Mouse (Mus musculus) stomach, embryonic 16.5 days (tissue): ENCODE data around the gene Ccr4. TPM values are rescaled to one million over a fixed set of nuclear protein-coding genes. Genes with fewer than 3 reads are reported as not detected.

ENCODE experiments used
- ATAC-seq: fragments of 200-750 bp; cut with Nextera tagmentation; 2 replicates; pipeline ENCODE4 v1.8.0; 2017; ENCODE audit warnings: moderate number of reproducible peaks, moderate TSS enrichment; ENCODE audit not compliant: insufficient read depth, low FRiP score
- H3K27ac ChIP-seq: fragments of 300-500 bp; sonication (generic); 2 replicates; pipeline ENCODE4 v1.5.1; 2014; ENCODE audit warnings: low read length
- H3K27me3 ChIP-seq: fragments of 300-500 bp; sonication (generic); 2 replicates; pipeline ENCODE4 v1.6.1; 2014; ENCODE audit warnings: low read length, control low read depth, mixed read lengths; ENCODE audit not compliant: control insufficient read depth, insufficient read depth
- H3K36me3 ChIP-seq: fragments of 300-500 bp; sonication (generic); 2 replicates; pipeline ENCODE4 v1.6.1; 2014; ENCODE audit warnings: low read length; ENCODE audit not compliant: control insufficient read depth, insufficient read depth
- H3K4me1 ChIP-seq: fragments of 300-500 bp; sonication (generic); 2 replicates; pipeline ENCODE4 v1.6.1; 2014; ENCODE audit warnings: low read length, control low read depth, mixed read lengths; ENCODE audit not compliant: control insufficient read depth, insufficient read depth
- H3K4me2 ChIP-seq: fragments of 300-500 bp; sonication (generic); 2 replicates; pipeline ENCODE4 v1.6.1; 2014; ENCODE audit warnings: low read depth, low read length, mixed read lengths
- H3K4me3 ChIP-seq: fragments of 300-500 bp; sonication (generic); replicated peaks from 2 replicates; pipeline ENCODE4 v1.5.1; 2014; ENCODE audit warnings: mild to moderate bottlenecking, low read length
- H3K9ac ChIP-seq: fragments of 300-500 bp; sonication (generic); 2 replicates; pipeline ENCODE4 v1.6.1; 2014; ENCODE audit warnings: low read length
- H3K9me3 ChIP-seq: fragments of 300-500 bp; sonication (generic); replicated peaks from 2 replicates; pipeline ENCODE4 v1.6.1; 2016; ENCODE audit warnings: low read length, control low read depth; ENCODE audit not compliant: control insufficient read depth
- WGBS: fragments of 180-500 bp; shearing (Covaris S2); extraction: QIAGEN DNeasy Blood & Tissue Kit; methylation state at CpG from one replicate; pipeline ENCODE4 v1.1.7; 2014; 5-methylcytosine and 5-hydroxymethylcytosine counted together
- polyA plus RNA-seq: library from polyadenylated mRNA; unstranded; fragments of >200 nt; fragmentation: Nextera tagmentation; extraction: Ambion mirVana; gene quantifications from 2 replicates; pipeline ENCODE4 v1.2.1, GENCODE M21; 2015

The Ccr4 gene
- polyA plus RNA-seq, 1 experiment from 2014 or later: 0.04 TPM

GRCm38 (mm10) chr9:114496469-114496868 is 8.2 kb downstream of the Ccr4 start:
- WGBS: 71% methylated on average over 7 of the region's 7 CpGs
- ATAC-seq: no peak

GRCm38 (mm10) chr9:114487481-114488258 is 17.0 kb downstream of the Ccr4 start:
- no peak overlapping the region for H3K4me3 ChIP-seq
- ATAC-seq: peak; percentile 44; the same call in 1 of the 2 replicates
- 68% methylated on average over 23 of the region's 23 CpGs for WGBS
- no peaks in the 10 kb centered on the region for H3K9me3 ChIP-seq
- no peaks in the 10 kb centered on the region for H3K4me1 ChIP-seq
- no peak overlapping the region for H3K4me2 ChIP-seq
- no peaks in the 10 kb centered on the region for H3K36me3 ChIP-seq
- H3K27me3 ChIP-seq: no peaks in the 10 kb centered on the region
- no peak overlapping the region for H3K27ac ChIP-seq
- H3K9ac ChIP-seq: no peak overlapping the region

More at GRCm38 (mm10) chr9:114496469-114496868, 8.2 kb downstream of the Ccr4 start:
- Histone ChIP-seq H3K4me2 (no peak overlapping the region), H3K9me3 (no peaks in the 10 kb centered on the region), H3K36me3 (no peaks in the 10 kb centered on the region), H3K4me3 (no peak overlapping the region), H3K4me1 (no peaks in the 10 kb centered on the region), H3K27ac (no peak overlapping the region), H3K27me3 (peaks cover 5% of the 10 kb centered on the region; the same call in 1 of the 2 replicates), H3K9ac (no peak overlapping the region)

DNA sequence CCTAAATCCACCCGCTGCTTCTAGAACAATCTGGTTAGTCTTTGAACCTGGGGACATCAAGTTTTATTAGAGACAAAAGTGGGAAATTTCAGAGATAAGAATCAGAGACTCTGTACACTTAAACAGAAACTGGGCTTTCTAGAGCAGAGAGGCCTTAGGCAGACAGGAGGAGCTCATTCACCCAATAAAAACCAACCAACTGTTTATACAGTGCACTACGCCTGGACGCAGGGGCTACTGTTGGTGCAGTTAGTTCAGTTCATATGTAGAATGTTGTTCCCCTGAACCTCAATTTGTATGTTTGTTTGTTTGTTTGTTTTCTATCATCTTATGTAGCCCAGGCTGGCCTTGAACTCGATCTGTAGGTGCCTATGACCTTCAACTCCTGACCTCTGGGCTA is 17.9 kb downstream of the Ccr4 start:
- no peak overlapping the region for H3K9ac ChIP-seq
- H3K4me1 ChIP-seq: no peaks in the 10 kb centered on the region
- no peak for ATAC-seq
- 70% methylated on average over 4 of the region's 4 CpGs for WGBS
- H3K9me3 ChIP-seq: no peaks in the 10 kb centered on the region
- no peak overlapping the region for H3K27ac ChIP-seq
- H3K4me2 ChIP-seq: no peak overlapping the region
- no peaks in the 10 kb centered on the region for H3K27me3 ChIP-seq
- H3K4me3 ChIP-seq: no peak overlapping the region
- no peaks in the 10 kb centered on the region for H3K36me3 ChIP-seq

DNA sequence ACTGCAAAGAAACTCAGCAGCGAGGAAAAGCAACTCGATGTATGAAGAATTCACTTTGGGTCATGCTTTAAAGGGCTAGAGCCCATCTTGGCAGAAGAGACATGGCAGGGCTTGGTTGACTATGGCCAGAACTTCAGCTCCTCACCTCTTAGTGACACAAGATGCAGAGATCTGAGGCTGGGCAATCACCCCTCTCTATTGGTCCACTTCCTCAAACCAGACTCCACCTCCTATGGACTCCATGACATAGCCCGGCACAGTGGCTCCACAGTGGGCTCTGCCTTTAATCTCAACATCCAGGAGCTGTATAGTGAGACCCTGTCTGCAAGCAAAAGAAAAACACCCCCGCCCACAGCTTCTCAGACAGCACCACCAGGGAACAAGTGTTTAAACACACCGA is 19.9 kb downstream of the Ccr4 start:
- ATAC-seq: no peak
- H3K4me3 ChIP-seq: no peak overlapping the region
- no peaks in the 10 kb centered on the region for H3K4me1 ChIP-seq
- no peaks in the 10 kb centered on the region for H3K9me3 ChIP-seq
- H3K36me3 ChIP-seq: no peaks in the 10 kb centered on the region
- H3K27me3 ChIP-seq: no peaks in the 10 kb centered on the region
- no peak overlapping the region for H3K9ac ChIP-seq
- no peak overlapping the region for H3K27ac ChIP-seq
- 69% methylated on average over 5 of the region's 5 CpGs for WGBS
- H3K4me2 ChIP-seq: no peak overlapping the region

- 73% methylated on average over 3 of the region's 3 CpGs for WGBS
Measured at GRCm38 (mm10) chr9:114480940-114481339, 23.8 kb downstream of the Ccr4 start.

GRCm38 (mm10) chr9:114477019-114477418 is 27.7 kb downstream of the Ccr4 start:
- Histone ChIP-seq H3K4me2 (no peak overlapping the region), H3K27ac (no peak overlapping the region), H3K27me3 (no peaks in the 10 kb centered on the region), H3K36me3 (no peaks in the 10 kb centered on the region), H3K4me3 (no peak overlapping the region), H3K9me3 (no peaks in the 10 kb centered on the region), H3K4me1 (no peaks in the 10 kb centered on the region), H3K9ac (no peak overlapping the region)
- WGBS: 91% methylated on average over 9 of the region's 9 CpGs
- ATAC-seq: no peak

More at GRCm38 (mm10) chr9:114480940-114481339, 23.8 kb downstream of the Ccr4 start:
- no peaks in the 10 kb centered on the region for H3K4me1 ChIP-seq
- no peak overlapping the region for H3K9ac ChIP-seq
- ATAC-seq: no peak
- no peak overlapping the region for H3K27ac ChIP-seq
- no peak overlapping the region for H3K4me3 ChIP-seq
- H3K36me3 ChIP-seq: no peaks in the 10 kb centered on the region
- H3K4me2 ChIP-seq: no peak overlapping the region
- H3K27me3 ChIP-seq: no peaks in the 10 kb centered on the region
- H3K9me3 ChIP-seq: no peaks in the 10 kb centered on the region

- no peaks in the 10 kb centered on the region for H3K27me3 ChIP-seq
- no peak overlapping the region for H3K9ac ChIP-seq
- ATAC-seq: no peak
- WGBS: 70% methylated on average over 7 of the region's 7 CpGs
- H3K4me2 ChIP-seq: no peak overlapping the region
- H3K4me3 ChIP-seq: no peak overlapping the region
- H3K36me3 ChIP-seq: no peaks in the 10 kb centered on the region
- no peaks in the 10 kb centered on the region; the same call in 1 of the 2 replicates for H3K9me3 ChIP-seq
- no peaks in the 10 kb centered on the region for H3K4me1 ChIP-seq
- H3K27ac ChIP-seq: no peak overlapping the region
Measured at GRCm38 (mm10) chr9:114471892-114472291, 32.8 kb downstream of the Ccr4 start.

DNA sequence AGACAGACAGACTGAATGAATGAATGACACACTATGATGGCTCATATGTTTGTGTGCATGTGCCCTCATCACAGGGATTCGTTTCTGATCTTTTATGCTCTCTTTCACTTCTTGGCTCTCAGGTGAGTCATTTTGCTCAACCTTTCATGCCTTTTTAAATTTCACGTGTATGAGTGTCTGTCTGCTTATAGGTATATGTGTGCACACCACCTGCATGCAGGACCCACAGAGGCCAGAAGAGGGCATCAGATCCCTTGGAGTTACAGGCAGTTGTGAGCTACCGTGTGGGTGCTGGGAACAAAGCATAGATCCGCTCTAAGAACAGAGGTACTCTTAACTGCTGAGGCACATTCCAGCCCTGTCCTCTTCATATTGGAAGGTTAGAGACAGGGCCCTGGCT is 36.0 kb downstream of the Ccr4 start:
- no peak overlapping the region for H3K4me3 ChIP-seq
- 93% methylated on average over 4 of the region's 4 CpGs for WGBS
- H3K4me1 ChIP-seq: no peaks in the 10 kb centered on the region
- H3K27me3 ChIP-seq: no peaks in the 10 kb centered on the region
- no peak overlapping the region for H3K4me2 ChIP-seq
- no peaks in the 10 kb centered on the region; the same call in 1 of the 2 replicates for H3K9me3 ChIP-seq
- no peak overlapping the region for H3K9ac ChIP-seq
- H3K36me3 ChIP-seq: no peaks in the 10 kb centered on the region
- H3K27ac ChIP-seq: no peak overlapping the region
- ATAC-seq: no peak

GRCm38 (mm10) chr9:114468217-114468616 is 36.5 kb downstream of the Ccr4 start:
- no peak for ATAC-seq
- WGBS: 75% methylated on average over 5 of the region's 5 CpGs
- H3K4me3 ChIP-seq: no peak overlapping the region
- H3K4me2 ChIP-seq: no peak overlapping the region
- H3K27ac ChIP-seq: no peak overlapping the region
- H3K36me3 ChIP-seq: no peaks in the 10 kb centered on the region
- H3K4me1 ChIP-seq: no peaks in the 10 kb centered on the region
- H3K9ac ChIP-seq: no peak overlapping the region
- no peaks in the 10 kb centered on the region for H3K27me3 ChIP-seq
- H3K9me3 ChIP-seq: no peaks in the 10 kb centered on the region; the same call in 1 of the 2 replicates
